Mouse (Mus musculus) heart, postnatal 0 days (tissue): ENCODE measurements around the gene Tenm3.

Experiments
- CTCF ChIP-seq: IDR thresholded peaks from 2 replicates; pipeline ENCODE4 v1.5.1; 2016; ENCODE audit warnings: antibody characterized with exemption, control low read depth, low read depth
- EP300 ChIP-seq: IDR thresholded peaks from 2 replicates; pipeline ENCODE4 v1.6.1; 2016; ENCODE audit warnings: antibody characterized with exemption, low read depth

GRCm38 (mm10) chr8:48511546-48511945 lies 332.2 kb downstream of the Tenm3 start:
- TF ChIP-seq CTCF, result no peak
- TF ChIP-seq EP300, result no peak
